Mouse (Mus musculus): ENCODE measurements around the gene Runx2. TPM values are rescaled to one million over a fixed set of nuclear protein-coding genes. Genes with fewer than 3 reads are reported as not detected.

Gene Runx2
- polyA plus RNA-seq, 2 experiments = 16.5 to 27.5 TPM

DNA sequence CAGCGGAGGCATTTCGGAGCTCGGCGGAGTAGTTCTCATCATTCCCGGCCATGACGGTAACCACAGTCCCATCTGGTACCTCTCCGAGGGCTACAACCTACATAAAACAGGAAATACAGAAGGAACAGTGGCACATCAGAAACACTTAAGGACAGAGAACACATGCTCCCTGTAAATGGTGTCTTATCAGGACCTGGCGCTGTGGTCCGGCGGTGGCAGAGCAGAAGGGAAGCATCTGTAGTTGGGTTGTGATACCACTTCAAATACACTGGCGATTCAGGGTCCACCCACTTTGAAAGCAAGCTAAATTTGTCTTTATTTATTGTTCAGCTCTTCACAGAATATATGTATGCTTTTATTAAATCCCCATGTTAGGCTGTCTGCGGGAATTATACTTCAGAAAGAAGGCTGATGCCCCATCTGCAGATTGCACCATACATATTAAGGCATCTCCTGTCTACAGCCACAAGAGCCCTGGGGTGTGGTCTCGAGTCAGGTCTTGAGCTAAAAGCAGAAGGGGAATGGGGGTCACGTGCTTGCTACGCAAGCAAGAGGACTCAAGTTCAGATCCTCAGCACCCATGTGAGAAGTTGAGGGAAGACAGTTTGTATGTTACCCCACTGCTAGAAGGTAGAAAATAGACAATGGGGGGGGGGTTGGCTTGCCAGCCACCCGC is 89.7 kb downstream of the Runx2 start:
- H3K9ac ChIP-seq (ENCODE audit: low read depth, low read length, severe bottlenecking) = no peak overlapping the region
- 70% methylated on average over 16 of the region's 16 CpGs for WGBS
- ATAC-seq (ENCODE audit: low FRiP score, low read depth) (no peak), DNase-seq (ENCODE audit: low spot score) (no peak)
- H3K36me3 ChIP-seq (ENCODE audit: control insufficient read depth, insufficient read depth, low read length) = no peaks in the 10 kb centered on the region
- H3K27ac ChIP-seq (replicated peaks; ENCODE audit: low read depth, low read length) = no peak overlapping the region
- H3K4me3 ChIP-seq (replicated peaks; ENCODE audit: low read length) = no peak overlapping the region
- peaks cover 14% of the 10 kb centered on the region; the same call in 1 of the 2 replicates for H3K4me1 ChIP-seq (ENCODE audit: control insufficient read depth, insufficient read depth, low read length)
- H3K27me3 ChIP-seq (ENCODE audit: control insufficient read depth, insufficient read depth, low read length) = peaks cover 5% of the 10 kb centered on the region; the same call in 1 of the 2 replicates
- peak overlapping the region; percentile 11 for H3K4me2 ChIP-seq (replicated peaks; ENCODE audit: low read depth, low read length, severe bottlenecking)
- H3K9me3 ChIP-seq (ENCODE audit: control insufficient read depth, low read length) = no peaks in the 10 kb centered on the region
- no peak for TF ChIP-seq POLR2A (IDR thresholded peaks at IDR 0.05; ENCODE audit: borderline replicate concordance, extremely low read depth, insufficient read depth, insufficient read length)

DNA sequence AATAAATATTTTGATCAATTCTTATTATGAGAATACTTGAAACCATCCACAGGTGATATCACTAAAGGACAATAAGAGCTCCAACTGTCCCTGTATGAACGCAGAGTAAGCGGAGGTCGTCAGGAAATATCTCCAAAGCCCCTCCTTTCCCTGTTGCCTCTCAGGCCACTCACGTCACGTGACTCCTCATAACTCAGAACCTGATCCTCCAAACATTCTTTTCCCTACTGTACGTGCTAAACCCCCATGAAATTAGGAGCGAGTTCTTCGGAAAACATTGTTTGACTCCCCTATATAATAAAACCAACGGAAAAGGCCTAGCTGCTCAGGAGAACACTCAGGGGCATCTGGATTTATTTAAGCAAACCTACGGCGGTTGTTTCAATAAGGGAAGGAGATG is 90.3 kb downstream of the Runx2 start:
- DNase-seq (ENCODE audit: low spot score) = peak; percentile 30
- Histone ChIP-seq H3K9ac (ENCODE audit: low read depth, low read length, severe bottlenecking) (no peak overlapping the region), H3K4me3 (replicated peaks; ENCODE audit: low read length) (no peak overlapping the region), H3K36me3 (ENCODE audit: control insufficient read depth, insufficient read depth, low read length) (no peaks in the 10 kb centered on the region), H3K4me1 (ENCODE audit: control insufficient read depth, insufficient read depth, low read length) (peaks cover 14% of the 10 kb centered on the region; the same call in 1 of the 2 replicates), H3K27me3 (ENCODE audit: control insufficient read depth, insufficient read depth, low read length) (peaks cover 5% of the 10 kb centered on the region; the same call in 1 of the 2 replicates), H3K4me2 (replicated peaks; ENCODE audit: low read depth, low read length, severe bottlenecking) (peak overlapping the region; percentile 11; the same call in 1 of the 2 replicates), H3K9me3 (ENCODE audit: control insufficient read depth, low read length) (no peaks in the 10 kb centered on the region), H3K27ac (replicated peaks; ENCODE audit: low read depth, low read length) (no peak overlapping the region)
- WGBS = 25% methylated on average over 11 of the region's 11 CpGs
- no peak for TF ChIP-seq POLR2A (IDR thresholded peaks at IDR 0.05; ENCODE audit: borderline replicate concordance, extremely low read depth, insufficient read depth, insufficient read length)
- peak; percentile 60; the same call in 1 of the 2 replicates for ATAC-seq (ENCODE audit: low FRiP score, low read depth)

DNA sequence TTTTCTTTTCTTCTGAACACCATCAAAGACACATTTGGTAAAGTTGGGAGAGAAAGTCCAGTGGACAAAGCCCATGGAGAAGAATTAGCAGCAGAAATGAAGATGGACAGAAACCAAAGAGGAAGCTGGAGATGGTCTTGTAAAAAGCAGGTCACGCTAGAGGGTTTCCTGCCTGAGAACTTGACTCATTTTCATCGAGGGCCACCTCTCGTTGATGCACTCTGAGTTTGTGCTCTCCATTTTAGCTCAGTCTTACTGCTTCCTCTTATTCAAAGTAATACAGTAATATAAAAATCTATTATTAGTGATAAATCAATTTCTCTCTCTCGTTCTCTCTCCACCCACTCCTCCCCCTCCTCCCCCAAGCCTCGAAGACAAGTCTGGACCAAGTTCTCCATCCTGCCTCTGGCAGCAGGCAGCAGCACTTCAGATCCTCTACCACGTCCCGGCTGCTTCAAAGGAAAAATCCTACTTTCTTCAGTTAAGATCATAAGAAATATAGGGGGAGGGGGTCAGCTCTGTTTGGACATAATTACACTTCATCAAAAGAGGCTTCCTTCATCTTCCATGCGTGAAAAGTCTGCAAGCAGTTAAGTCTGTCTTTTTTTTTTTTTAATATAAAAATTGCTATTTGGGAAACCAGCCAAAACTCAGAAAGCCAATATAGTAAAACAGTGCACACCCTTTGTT is 92.3 kb downstream of the Runx2 start:
- no peak for TF ChIP-seq POLR2A (IDR thresholded peaks at IDR 0.05; ENCODE audit: borderline replicate concordance, extremely low read depth, insufficient read depth, insufficient read length)
- peaks cover 25% of the 10 kb centered on the region for H3K4me1 ChIP-seq (ENCODE audit: control insufficient read depth, insufficient read depth, low read length)
- WGBS = 28% methylated on average over 8 of the region's 8 CpGs
- H3K9ac ChIP-seq (ENCODE audit: low read depth, low read length, severe bottlenecking) = no peak overlapping the region
- no peaks in the 10 kb centered on the region for H3K9me3 ChIP-seq (ENCODE audit: control insufficient read depth, low read length)
- H3K27me3 ChIP-seq (ENCODE audit: control insufficient read depth, insufficient read depth, low read length) = peaks cover 5% of the 10 kb centered on the region; the same call in 1 of the 2 replicates
- H3K27ac ChIP-seq (replicated peaks; ENCODE audit: low read depth, low read length) = no peak overlapping the region
- ATAC-seq (ENCODE audit: low FRiP score, low read depth) (no peak), DNase-seq (ENCODE audit: low spot score) (peak; percentile 44)
- H3K4me3 ChIP-seq (replicated peaks; ENCODE audit: low read length) = no peak overlapping the region
- no peak overlapping the region for H3K4me2 ChIP-seq (replicated peaks; ENCODE audit: low read depth, low read length, severe bottlenecking)
- H3K36me3 ChIP-seq (ENCODE audit: control insufficient read depth, insufficient read depth, low read length) = no peaks in the 10 kb centered on the region

DNA sequence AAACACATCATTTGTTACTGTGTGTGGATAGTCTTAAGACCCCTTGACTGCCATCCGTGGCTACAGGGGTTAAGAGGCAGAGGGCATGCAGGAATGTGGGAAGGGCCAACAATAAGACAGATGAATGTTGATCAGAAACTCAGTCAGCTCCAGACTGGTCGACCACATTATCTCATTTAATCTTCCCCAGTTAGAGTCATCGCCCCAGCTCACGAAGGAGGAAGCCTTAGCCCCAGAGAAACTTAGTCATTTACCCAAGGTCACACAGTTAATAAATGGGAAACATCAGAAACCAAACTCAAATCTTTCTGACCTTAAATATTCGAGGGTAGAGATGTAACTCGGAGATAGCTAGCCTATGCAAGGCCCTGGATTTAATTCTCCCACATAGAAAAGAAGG is 96.0 kb downstream of the Runx2 start:
- WGBS = 56% methylated on average over 6 of the region's 6 CpGs
- Histone ChIP-seq H3K27me3 (ENCODE audit: control insufficient read depth, insufficient read depth, low read length) (no peaks in the 10 kb centered on the region), H3K4me1 (ENCODE audit: control insufficient read depth, insufficient read depth, low read length) (peaks cover 18% of the 10 kb centered on the region), H3K9ac (ENCODE audit: low read depth, low read length, severe bottlenecking) (no peak overlapping the region), H3K9me3 (ENCODE audit: control insufficient read depth, low read length) (no peaks in the 10 kb centered on the region), H3K36me3 (ENCODE audit: control insufficient read depth, insufficient read depth, low read length) (no peaks in the 10 kb centered on the region), H3K4me2 (replicated peaks; ENCODE audit: low read depth, low read length, severe bottlenecking) (no peak overlapping the region), H3K4me3 (replicated peaks; ENCODE audit: low read length) (no peak overlapping the region), H3K27ac (replicated peaks; ENCODE audit: low read depth, low read length) (no peak overlapping the region)
- no peak for TF ChIP-seq POLR2A (IDR thresholded peaks at IDR 0.05; ENCODE audit: borderline replicate concordance, extremely low read depth, insufficient read depth, insufficient read length)
- DNase-seq (ENCODE audit: low spot score) = no peak
- no peak for ATAC-seq (ENCODE audit: low FRiP score, low read depth)

DNA sequence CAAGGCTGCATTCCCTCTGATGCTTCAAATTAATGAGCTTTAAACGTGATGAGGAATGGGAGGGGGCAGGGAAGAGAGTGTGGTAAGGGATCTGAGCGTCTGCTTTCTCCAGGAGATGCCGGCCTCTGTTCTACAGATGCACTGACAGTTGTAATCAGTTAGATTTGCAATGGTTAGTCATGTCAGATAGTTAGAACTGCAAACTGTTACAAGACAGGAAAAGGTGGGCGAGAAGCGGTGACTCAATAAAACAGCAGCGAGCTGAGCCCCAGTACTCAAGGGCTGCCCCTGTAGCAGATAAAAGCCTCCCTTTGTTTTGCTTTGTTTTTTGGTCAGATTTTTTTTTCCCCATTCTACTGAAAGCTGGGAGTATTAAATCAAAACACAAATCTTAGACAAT is 96.6 kb downstream of the Runx2 start:
- 16% methylated on average over 6 of the region's 6 CpGs for WGBS
- no peaks in the 10 kb centered on the region for H3K36me3 ChIP-seq (ENCODE audit: control insufficient read depth, insufficient read depth, low read length)
- H3K4me1 ChIP-seq (ENCODE audit: control insufficient read depth, insufficient read depth, low read length) = peaks cover 18% of the 10 kb centered on the region
- no peak overlapping the region for H3K9ac ChIP-seq (ENCODE audit: low read depth, low read length, severe bottlenecking)
- TF ChIP-seq POLR2A (IDR thresholded peaks at IDR 0.05; ENCODE audit: borderline replicate concordance, extremely low read depth, insufficient read depth, insufficient read length) = no peak
- no peak overlapping the region for H3K4me3 ChIP-seq (replicated peaks; ENCODE audit: low read length)
- ATAC-seq (ENCODE audit: low FRiP score, low read depth) (no peak), DNase-seq (ENCODE audit: low spot score) (no peak)
- H3K4me2 ChIP-seq (replicated peaks; ENCODE audit: low read depth, low read length, severe bottlenecking) = no peak overlapping the region
- H3K27ac ChIP-seq (replicated peaks; ENCODE audit: low read depth, low read length) = no peak overlapping the region
- H3K27me3 ChIP-seq (ENCODE audit: control insufficient read depth, insufficient read depth, low read length) = no peaks in the 10 kb centered on the region
- no peaks in the 10 kb centered on the region for H3K9me3 ChIP-seq (ENCODE audit: control insufficient read depth, low read length)
